Mouse (Mus musculus): Measurements from ENCODE around the gene Sctr. TPM values are rescaled to one million over a fixed set of nuclear protein-coding genes. Genes with fewer than 3 reads are reported as not detected.

Sctr gene
- 0.11 TPM in 1 of 2 replicates, not detected in the other for polyA plus RNA-seq (2015; fragmentation: Nextera tagmentation; extraction: Ambion mirVana)

DNA sequence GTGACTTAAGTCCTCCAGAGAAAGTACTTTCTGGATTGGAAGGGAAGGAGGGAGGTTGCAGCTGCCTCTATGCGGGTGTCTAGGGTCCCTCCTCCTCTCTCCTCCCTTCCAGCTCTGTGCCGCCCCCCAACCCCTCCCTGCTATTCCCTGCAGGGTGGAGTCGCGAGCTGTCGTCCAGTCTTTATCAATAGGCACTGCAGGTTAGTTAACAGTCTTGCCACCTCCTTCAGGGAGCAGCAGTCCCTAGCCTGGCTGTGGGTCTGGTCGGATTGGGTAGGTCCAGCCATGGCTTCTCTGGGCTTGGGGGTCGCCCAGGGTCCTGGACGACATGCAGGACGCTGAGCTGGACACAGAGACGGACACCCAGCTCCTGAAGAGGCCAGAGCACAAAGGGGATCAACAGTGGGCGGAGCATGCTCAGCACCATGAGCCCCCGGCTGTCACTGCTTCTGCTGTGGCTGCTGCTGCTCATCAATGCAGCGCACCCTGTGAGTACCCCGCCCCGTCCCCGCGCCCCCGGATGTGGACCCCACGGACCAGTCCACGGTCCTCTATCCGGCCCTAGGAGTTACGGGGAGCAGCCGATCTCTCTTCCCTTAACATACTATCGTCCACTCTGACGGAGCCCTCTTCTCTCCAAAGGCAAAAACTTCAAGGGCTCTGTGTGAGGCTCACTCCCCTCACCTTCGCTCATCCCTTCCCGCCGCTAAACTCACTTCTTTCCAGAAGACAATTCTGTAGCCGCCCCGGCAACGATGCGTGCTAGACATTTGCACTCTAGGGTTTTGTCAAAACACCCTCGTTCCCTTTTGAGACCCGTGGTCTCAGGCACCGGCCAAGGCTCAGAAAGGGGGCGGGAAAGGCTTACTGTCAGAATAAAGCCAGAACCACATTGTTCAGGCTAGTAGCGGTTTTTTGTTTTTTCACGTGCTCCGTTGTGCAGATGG lies at the start of gene Sctr:
Gene Sctr (plus strand): TSS at position 51 of the 947 bp plus-strand sequence.
- no peaks in the 10 kb centered on the region for H3K9me3 ChIP-seq (replicated peaks; ENCODE audit: control insufficient read depth, low read length)
- WGBS, result 3% methylated on average over 39 of the region's 39 CpGs
- no peaks in the 10 kb centered on the region for H3K36me3 ChIP-seq (ENCODE audit: control insufficient read depth, insufficient read depth)
- peak within 1 kb of the TSS; percentile 81 for H3K4me2 ChIP-seq (ENCODE audit: low read depth, low read length)
- H3K27me3 ChIP-seq (ENCODE audit: control insufficient read depth, insufficient read depth, low read length), result peaks cover 13% of the 10 kb centered on the region
- peaks cover 24% of the 10 kb centered on the region for H3K4me1 ChIP-seq (ENCODE audit: control insufficient read depth, insufficient read depth, low read length)
- no peak within 1 kb of the TSS for H3K27ac ChIP-seq (ENCODE audit: low read length)
- H3K4me3 ChIP-seq (ENCODE audit: low read length), result peak within 1 kb of the TSS; percentile 53
- ATAC-seq (replicated peaks; ENCODE audit: extremely low read depth, insufficient read depth, low FRiP score), result no peak; the same call in 1 of the 2 replicates
- H3K9ac ChIP-seq (ENCODE audit: low read length), result peak within 1 kb of the TSS; percentile 64

DNA sequence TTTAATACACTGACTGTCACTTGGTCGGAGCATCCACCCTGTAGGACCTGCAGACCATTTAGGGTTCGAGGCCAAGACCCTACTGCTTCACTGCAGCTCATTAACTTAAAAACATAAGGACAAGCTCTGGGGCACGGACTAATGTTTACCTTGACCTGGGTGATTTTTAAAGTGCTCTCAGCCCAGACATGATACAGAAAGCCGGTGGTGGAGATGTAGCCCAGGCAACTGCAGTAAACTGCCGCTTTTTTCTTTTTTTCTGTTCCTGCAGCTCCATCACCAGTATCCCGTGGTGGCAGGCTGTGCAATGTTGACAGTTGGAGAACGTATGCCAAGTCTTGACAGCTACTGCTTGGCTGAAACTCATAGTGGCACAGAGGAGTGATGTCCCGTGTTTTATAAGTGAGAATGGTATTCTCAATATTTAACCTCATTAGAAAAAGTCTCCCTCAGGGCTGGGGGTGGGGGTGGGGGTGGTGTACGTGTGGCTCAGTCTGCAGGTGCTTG lies 48.9 kb upstream of the Sctr start:
- Histone ChIP-seq H3K27ac (ENCODE audit: low read length) (no peak overlapping the region), H3K4me3 (ENCODE audit: low read length) (no peak overlapping the region), H3K4me2 (ENCODE audit: low read depth, low read length) (no peak overlapping the region), H3K27me3 (ENCODE audit: control insufficient read depth, insufficient read depth, low read length) (no peaks in the 10 kb centered on the region), H3K4me1 (ENCODE audit: control insufficient read depth, insufficient read depth, low read length) (no peaks in the 10 kb centered on the region), H3K9me3 (replicated peaks; ENCODE audit: control insufficient read depth, low read length) (0 out of 2 replicates have a peak, but pooled peaks cover 2% of the 10 kb centered on the region), H3K36me3 (ENCODE audit: control insufficient read depth, insufficient read depth) (no peaks in the 10 kb centered on the region), H3K9ac (ENCODE audit: low read length) (no peak overlapping the region)
- WGBS, result 54% methylated on average over 9 of the region's 9 CpGs
- no peak for ATAC-seq (replicated peaks; ENCODE audit: extremely low read depth, insufficient read depth, low FRiP score)

DNA sequence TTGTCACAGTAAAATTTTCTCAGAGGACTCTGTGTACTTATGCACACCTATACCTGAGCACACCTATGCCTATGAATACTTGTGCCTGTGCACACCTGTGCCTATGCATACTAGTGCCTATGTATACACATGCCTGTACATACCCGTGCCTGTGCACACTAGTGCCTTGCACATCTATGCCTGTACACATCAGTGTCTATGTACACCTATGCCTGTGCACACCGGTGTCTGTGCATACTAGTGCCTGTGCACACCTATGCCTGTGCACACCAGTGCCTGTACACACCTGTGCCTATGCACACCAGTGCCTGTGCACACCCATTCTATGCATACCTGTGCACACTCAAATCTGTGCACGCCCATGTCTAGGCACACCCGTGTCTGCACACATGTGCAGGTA lies 47.2 kb upstream of the Sctr start:
- no peak for ATAC-seq (replicated peaks; ENCODE audit: extremely low read depth, insufficient read depth, low FRiP score)
- H3K9ac ChIP-seq (ENCODE audit: low read length), result no peak overlapping the region
- H3K9me3 ChIP-seq (replicated peaks; ENCODE audit: control insufficient read depth, low read length), result 0 out of 2 replicates have a peak, but pooled peaks cover 2% of the 10 kb centered on the region
- H3K4me1 ChIP-seq (ENCODE audit: control insufficient read depth, insufficient read depth, low read length), result no peaks in the 10 kb centered on the region
- H3K4me3 ChIP-seq (ENCODE audit: low read length), result no peak overlapping the region
- H3K36me3 ChIP-seq (ENCODE audit: control insufficient read depth, insufficient read depth), result no peaks in the 10 kb centered on the region
- H3K4me2 ChIP-seq (ENCODE audit: low read depth, low read length), result no peak overlapping the region
- WGBS, result 88% methylated on average over 4 of the region's 4 CpGs
- H3K27me3 ChIP-seq (ENCODE audit: control insufficient read depth, insufficient read depth, low read length), result no peaks in the 10 kb centered on the region
- H3K27ac ChIP-seq (ENCODE audit: low read length), result no peak overlapping the region

GRCm38 (mm10) chr1:119959920-119960319 lies 46.8 kb upstream of the Sctr start:
- Histone ChIP-seq H3K27me3 (ENCODE audit: control insufficient read depth, insufficient read depth, low read length) (no peaks in the 10 kb centered on the region), H3K4me1 (ENCODE audit: control insufficient read depth, insufficient read depth, low read length) (no peaks in the 10 kb centered on the region), H3K9ac (ENCODE audit: low read length) (no peak overlapping the region), H3K4me3 (ENCODE audit: low read length) (no peak overlapping the region), H3K4me2 (ENCODE audit: low read depth, low read length) (no peak overlapping the region), H3K36me3 (ENCODE audit: control insufficient read depth, insufficient read depth) (no peaks in the 10 kb centered on the region), H3K27ac (ENCODE audit: low read length) (no peak overlapping the region), H3K9me3 (replicated peaks; ENCODE audit: control insufficient read depth, low read length) (0 out of 2 replicates have a peak, but pooled peaks cover 2% of the 10 kb centered on the region)
- 60% methylated on average over 7 of the region's 7 CpGs for WGBS
- ATAC-seq (replicated peaks; ENCODE audit: extremely low read depth, insufficient read depth, low FRiP score), result no peak

DNA sequence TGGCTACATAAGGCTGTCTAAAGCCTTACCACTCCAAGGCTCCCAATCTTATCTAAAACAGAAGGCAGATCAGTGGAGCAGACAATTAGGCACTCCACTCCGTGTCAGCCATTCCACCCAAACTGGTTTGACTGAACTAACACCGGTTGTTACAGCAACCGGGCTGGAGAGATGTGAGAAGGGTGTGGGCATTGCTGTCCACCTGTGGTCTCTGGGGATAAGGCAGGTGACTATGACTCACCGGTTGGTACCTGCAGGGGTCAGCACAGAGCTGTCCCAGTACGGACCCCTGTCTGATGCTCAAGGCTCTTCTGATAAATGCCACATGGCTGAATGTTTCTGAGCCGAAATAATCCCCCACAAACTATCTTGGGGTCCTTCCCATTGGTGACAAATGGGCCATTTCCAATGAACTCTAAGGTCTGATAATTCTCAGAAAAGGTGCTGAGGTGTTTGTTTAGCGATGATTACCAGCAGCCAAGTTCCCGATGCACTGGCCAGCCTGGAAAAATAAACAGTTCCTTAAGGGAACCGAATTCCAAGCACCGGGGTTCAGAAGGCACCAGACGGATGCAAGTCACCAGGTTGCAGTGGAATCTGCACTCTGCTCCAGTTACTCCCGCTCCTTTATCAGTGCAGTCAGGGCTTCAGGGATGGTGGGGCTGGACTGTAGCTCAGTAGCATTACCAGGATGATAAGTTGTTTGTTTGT lies 40.7 kb upstream of the Sctr start:
- ATAC-seq (replicated peaks; ENCODE audit: extremely low read depth, insufficient read depth, low FRiP score), result no peak
- H3K27me3 ChIP-seq (ENCODE audit: control insufficient read depth, insufficient read depth, low read length), result no peaks in the 10 kb centered on the region
- no peak overlapping the region for H3K4me2 ChIP-seq (ENCODE audit: low read depth, low read length)
- H3K9me3 ChIP-seq (replicated peaks; ENCODE audit: control insufficient read depth, low read length), result 0 out of 2 replicates have a peak, but pooled peaks cover 2% of the 10 kb centered on the region
- H3K4me1 ChIP-seq (ENCODE audit: control insufficient read depth, insufficient read depth, low read length), result no peaks in the 10 kb centered on the region
- no peak overlapping the region for H3K9ac ChIP-seq (ENCODE audit: low read length)
- no peaks in the 10 kb centered on the region for H3K36me3 ChIP-seq (ENCODE audit: control insufficient read depth, insufficient read depth)
- 21% methylated on average over 12 of the region's 12 CpGs for WGBS
- H3K4me3 ChIP-seq (ENCODE audit: low read length), result no peak overlapping the region
- no peak overlapping the region for H3K27ac ChIP-seq (ENCODE audit: low read length)

- H3K27ac ChIP-seq (ENCODE audit: low read length), result no peak overlapping the region
- no peaks in the 10 kb centered on the region for H3K36me3 ChIP-seq (ENCODE audit: control insufficient read depth, insufficient read depth)
- H3K4me1 ChIP-seq (ENCODE audit: control insufficient read depth, insufficient read depth, low read length), result no peaks in the 10 kb centered on the region
- no peaks in the 10 kb centered on the region for H3K27me3 ChIP-seq (ENCODE audit: control insufficient read depth, insufficient read depth, low read length)
- no peak overlapping the region for H3K9ac ChIP-seq (ENCODE audit: low read length)
- no peaks in the 10 kb centered on the region for H3K9me3 ChIP-seq (replicated peaks; ENCODE audit: control insufficient read depth, low read length)
- no peak overlapping the region for H3K4me2 ChIP-seq (ENCODE audit: low read depth, low read length)
- no peak overlapping the region for H3K4me3 ChIP-seq (ENCODE audit: low read length)
- ATAC-seq (replicated peaks; ENCODE audit: extremely low read depth, insufficient read depth, low FRiP score), result no peak
- WGBS, result 25% methylated on average over 4 of the region's 4 CpGs
Measured at GRCm38 (mm10) chr1:119973117-119973516, 33.6 kb upstream of the Sctr start.

DNA sequence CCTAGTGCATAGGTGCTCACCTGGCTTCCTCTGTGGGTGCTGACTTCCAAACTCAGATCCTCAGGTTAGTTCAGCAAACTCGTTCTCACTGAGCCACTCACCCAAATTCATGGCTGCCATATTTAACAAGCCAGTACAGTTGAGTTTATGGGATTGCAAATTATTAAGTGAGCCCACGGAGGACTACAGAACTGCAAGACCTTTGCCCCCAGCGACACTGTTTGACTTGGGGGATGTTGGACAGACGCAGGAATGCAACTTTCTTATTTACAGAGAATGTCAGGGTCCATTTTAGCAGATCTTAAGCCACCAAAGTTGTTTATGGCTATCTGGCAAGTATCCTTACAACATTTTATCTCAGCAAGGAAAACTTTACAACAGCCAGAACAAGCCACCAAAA lies 31.6 kb upstream of the Sctr start:
- Histone ChIP-seq H3K36me3 (ENCODE audit: control insufficient read depth, insufficient read depth) (no peaks in the 10 kb centered on the region), H3K9ac (ENCODE audit: low read length) (no peak overlapping the region), H3K4me3 (ENCODE audit: low read length) (no peak overlapping the region), H3K27me3 (ENCODE audit: control insufficient read depth, insufficient read depth, low read length) (no peaks in the 10 kb centered on the region), H3K4me2 (ENCODE audit: low read depth, low read length) (no peak overlapping the region), H3K4me1 (ENCODE audit: control insufficient read depth, insufficient read depth, low read length) (no peaks in the 10 kb centered on the region), H3K9me3 (replicated peaks; ENCODE audit: control insufficient read depth, low read length) (peaks cover 3% of the 10 kb centered on the region), H3K27ac (ENCODE audit: low read length) (no peak overlapping the region)
- no peak for ATAC-seq (replicated peaks; ENCODE audit: extremely low read depth, insufficient read depth, low FRiP score)
- 73% methylated on average over 4 of the region's 4 CpGs for WGBS

GRCm38 (mm10) chr1:119986555-119986954 lies 20.1 kb upstream of the Sctr start:
- no peak for ATAC-seq (replicated peaks; ENCODE audit: extremely low read depth, insufficient read depth, low FRiP score)
- Histone ChIP-seq H3K4me2 (ENCODE audit: low read depth, low read length) (no peak overlapping the region), H3K4me1 (ENCODE audit: control insufficient read depth, insufficient read depth, low read length) (no peaks in the 10 kb centered on the region), H3K27me3 (ENCODE audit: control insufficient read depth, insufficient read depth, low read length) (no peaks in the 10 kb centered on the region), H3K9me3 (replicated peaks; ENCODE audit: control insufficient read depth, low read length) (no peaks in the 10 kb centered on the region), H3K27ac (ENCODE audit: low read length) (no peak overlapping the region), H3K4me3 (ENCODE audit: low read length) (no peak overlapping the region), H3K36me3 (ENCODE audit: control insufficient read depth, insufficient read depth) (no peaks in the 10 kb centered on the region), H3K9ac (ENCODE audit: low read length) (no peak overlapping the region)
- WGBS, result 82% methylated on average over 5 of the region's 5 CpGs
